Mouse (Mus musculus): Measurements from ENCODE around the gene Actn2. TPM values are rescaled to one million over a fixed set of nuclear protein-coding genes. Genes with fewer than 3 reads are reported as not detected.
A peak's percentile ranks its signal among the peaks of the same experiment; 100 is the strongest.

Gene Actn2
- total and polyA plus RNA-seq, 2 experiments from 2014 or later = 3.9 to 6.0 TPM

DNA sequence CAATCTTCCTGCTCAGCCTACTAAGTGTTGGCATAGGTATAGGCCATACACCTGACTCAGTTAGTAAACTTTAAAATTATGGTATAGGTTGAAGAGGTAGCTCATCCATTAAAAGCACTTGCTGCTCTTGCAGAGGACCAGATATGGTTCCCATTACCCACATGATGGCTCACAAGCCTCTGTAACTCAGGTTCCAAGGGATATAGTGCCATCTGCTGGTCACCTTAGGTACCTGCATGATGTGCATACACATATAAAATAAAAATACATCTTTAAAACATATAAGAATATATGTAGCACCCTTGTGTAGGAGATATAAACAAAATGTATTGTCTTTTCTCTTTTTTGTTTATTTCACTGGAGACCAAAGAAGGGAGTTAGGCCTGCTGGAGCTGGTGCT, 79.1 kb downstream of the Actn2 start:
- peak; percentile 32; the same call in 1 of the 2 replicates for TF ChIP-seq CTCF (IDR thresholded peaks at IDR 0.05; ENCODE audit: low read depth)
- H3K4me2 ChIP-seq (ENCODE audit: low read depth) = no peak overlapping the region
- no peak overlapping the region for H3K27ac ChIP-seq (ENCODE audit: low read depth, low read length)
- DNase-seq (no peak), ATAC-seq (no peak)
- H3K4me3 ChIP-seq (ENCODE audit: low read depth, low read length) = no peak overlapping the region
- no peaks in the 10 kb centered on the region for H3K27me3 ChIP-seq (ENCODE audit: insufficient read depth, low read length)
- no peaks in the 10 kb centered on the region for H3K9me3 ChIP-seq (ENCODE audit: low read length)
- H3K9ac ChIP-seq = no peak overlapping the region
- H3K4me1 ChIP-seq (ENCODE audit: insufficient read depth) = peaks cover 8% of the 10 kb centered on the region
- H3K36me3 ChIP-seq (ENCODE audit: insufficient read depth) = no peaks in the 10 kb centered on the region

DNA sequence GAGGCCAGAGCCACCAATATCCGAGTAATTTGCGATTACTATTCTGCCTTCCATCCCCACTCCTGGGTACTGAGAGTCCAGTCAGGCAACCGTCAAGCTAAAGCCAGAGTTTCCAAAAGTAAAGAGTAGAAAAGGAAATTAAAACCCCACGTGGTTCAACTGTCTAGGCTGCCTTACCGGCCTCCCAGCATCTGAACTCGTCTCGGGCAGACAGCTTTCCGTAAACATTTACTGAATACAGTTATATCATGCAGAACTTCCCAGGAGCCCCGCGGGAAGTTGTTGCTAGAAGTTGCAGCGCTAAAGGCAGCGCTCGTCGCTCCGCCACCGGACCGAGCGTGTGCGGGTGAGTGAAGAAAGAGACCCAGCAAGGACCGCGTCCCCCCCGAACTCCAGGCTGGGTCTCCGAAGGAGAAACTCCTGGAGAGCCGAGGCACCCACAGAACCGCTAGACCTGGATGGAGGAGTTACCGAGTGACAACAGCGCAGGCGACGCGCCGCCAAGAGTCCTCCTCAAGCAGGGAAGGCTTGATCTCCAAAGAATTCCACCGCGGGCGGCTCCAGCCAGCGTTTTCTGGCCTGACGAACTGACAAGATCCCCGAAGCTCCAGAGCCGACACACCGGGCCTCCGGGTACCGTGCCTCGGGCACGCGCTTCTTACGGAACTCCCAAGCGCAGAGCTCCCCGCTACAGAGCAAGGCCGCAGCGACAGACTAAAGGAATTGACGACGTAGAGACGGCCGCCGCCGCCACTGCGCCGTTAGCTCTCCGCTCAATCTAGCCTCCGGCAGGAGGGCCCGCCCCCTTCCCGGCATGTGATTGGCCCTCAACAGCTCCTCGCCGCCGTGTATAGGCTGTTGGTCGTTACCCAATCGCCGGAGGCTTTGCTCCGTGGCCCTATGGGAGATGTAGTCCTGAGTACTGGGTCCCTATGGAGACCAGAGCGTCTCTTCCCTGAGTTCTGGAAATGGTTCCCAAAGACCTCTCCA, 82.9 kb downstream of the Actn2 start, which contains the start of gene Mtr:
TSS of gene Mtr (minus strand) at position 723 of the 990 bp plus-strand sequence.
- Histone ChIP-seq H3K9me3 (ENCODE audit: low read length) (no peaks in the 10 kb centered on the region), H3K27me3 (ENCODE audit: insufficient read depth, low read length) (no peaks in the 10 kb centered on the region), H3K4me2 (ENCODE audit: low read depth) (peak within 1 kb of the TSS; percentile 68), H3K9ac (peak within 1 kb of the TSS; percentile 55), H3K4me1 (ENCODE audit: insufficient read depth) (peaks cover 13% of the 10 kb centered on the region), H3K36me3 (ENCODE audit: insufficient read depth) (no peaks in the 10 kb centered on the region), H3K4me3 (ENCODE audit: low read depth, low read length) (peak within 1 kb of the TSS; percentile 67), H3K27ac (ENCODE audit: low read depth, low read length) (peak within 1 kb of the TSS; percentile 87)
- under 1% methylated on average over 69 of the region's 69 CpGs for WGBS
- DNase-seq (peak; percentile 97), ATAC-seq (peak; percentile 100)
- TF ChIP-seq CTCF (IDR thresholded peaks at IDR 0.05; ENCODE audit: low read depth) = no peak

DNA sequence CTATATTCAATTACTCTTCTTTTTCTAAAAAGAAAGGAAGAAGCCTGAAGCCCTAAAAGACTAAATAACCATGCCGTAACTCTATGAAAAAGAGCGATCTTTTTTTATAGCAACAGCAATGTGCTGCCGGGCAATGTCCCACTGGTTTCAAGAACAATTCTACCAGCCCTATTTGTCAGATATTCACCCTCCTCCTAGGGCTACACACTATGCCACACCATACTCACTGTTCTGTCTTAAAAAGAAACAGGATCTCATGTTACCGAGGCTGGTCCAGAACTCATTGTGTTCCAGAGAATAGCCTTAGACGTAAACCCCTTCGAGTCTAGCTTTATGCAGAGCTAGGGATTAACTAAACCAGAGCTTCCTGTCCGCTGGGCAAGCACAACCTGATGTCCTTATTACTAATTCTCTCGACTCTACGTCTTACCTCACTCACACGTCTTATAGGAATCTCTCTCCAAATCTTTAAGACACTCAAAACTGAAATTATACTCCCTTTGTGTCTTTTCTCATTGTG, 83.6 kb downstream of the Actn2 start:
- WGBS = 3% methylated on average over 10 of the region's 10 CpGs
- Histone ChIP-seq H3K9ac (peak overlapping the region; percentile 55), H3K27ac (ENCODE audit: low read depth, low read length) (no peak overlapping the region), H3K4me2 (ENCODE audit: low read depth) (peak overlapping the region; percentile 68), H3K4me3 (ENCODE audit: low read depth, low read length) (peak overlapping the region; percentile 67), H3K36me3 (ENCODE audit: insufficient read depth) (no peaks in the 10 kb centered on the region), H3K9me3 (ENCODE audit: low read length) (no peaks in the 10 kb centered on the region), H3K27me3 (ENCODE audit: insufficient read depth, low read length) (no peaks in the 10 kb centered on the region), H3K4me1 (ENCODE audit: insufficient read depth) (peaks cover 13% of the 10 kb centered on the region)
- no peak for ATAC-seq
- DNase-seq = no peak
- no peak for TF ChIP-seq CTCF (IDR thresholded peaks at IDR 0.05; ENCODE audit: low read depth)

DNA sequence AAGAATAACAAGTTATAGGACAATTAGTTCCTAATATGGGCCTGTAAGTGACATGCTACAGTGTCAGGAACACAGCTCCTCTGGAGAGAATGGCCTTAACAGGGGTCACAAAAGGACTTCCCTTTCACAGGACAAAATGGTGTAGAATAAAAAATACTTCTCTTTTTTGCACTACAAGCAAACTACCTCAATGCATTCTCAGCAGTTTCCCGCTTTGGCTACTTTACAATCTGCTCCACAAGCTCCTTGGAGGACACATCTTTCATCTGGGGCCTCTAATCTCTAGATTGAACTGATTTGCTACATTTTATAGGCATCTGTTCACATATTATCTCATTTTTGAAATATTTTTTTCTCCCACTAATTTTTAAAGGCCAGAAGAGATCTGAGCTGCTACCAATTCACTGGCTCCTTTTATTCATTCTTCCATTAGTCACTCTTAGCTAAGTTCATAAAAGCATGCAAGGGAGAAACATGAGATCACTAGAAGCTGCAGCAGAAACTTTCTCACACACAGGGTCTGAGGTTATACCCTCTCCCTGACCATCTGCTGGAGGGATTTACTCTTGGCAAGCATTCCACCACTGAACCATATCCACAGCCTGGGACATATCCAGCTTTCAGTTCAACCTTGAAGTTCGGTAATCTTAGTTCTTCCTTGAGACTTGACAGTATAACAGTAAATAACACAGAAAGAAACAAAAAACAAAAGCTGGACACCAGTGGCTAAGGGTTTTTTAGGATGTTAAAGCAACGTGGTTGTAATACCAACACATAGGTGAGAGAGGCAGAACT, 84.5 kb downstream of the Actn2 start:
- Histone ChIP-seq H3K4me3 (ENCODE audit: low read depth, low read length) (peak overlapping the region; percentile 67; the same call in 1 of the 2 replicates), H3K27ac (ENCODE audit: low read depth, low read length) (no peak overlapping the region), H3K27me3 (ENCODE audit: insufficient read depth, low read length) (no peaks in the 10 kb centered on the region), H3K4me2 (ENCODE audit: low read depth) (peak overlapping the region; percentile 68; the same call in 1 of the 2 replicates), H3K4me1 (ENCODE audit: insufficient read depth) (peaks cover 13% of the 10 kb centered on the region), H3K9ac (0 out of 2 replicates have a peak overlapping the region, but pooled peaks have one; percentile 55), H3K36me3 (ENCODE audit: insufficient read depth) (no peaks in the 10 kb centered on the region), H3K9me3 (ENCODE audit: low read length) (no peaks in the 10 kb centered on the region)
- DNase-seq = no peak
- WGBS = 64% methylated on average over 3 of the region's 3 CpGs
- TF ChIP-seq CTCF (IDR thresholded peaks at IDR 0.05; ENCODE audit: low read depth) = no peak
- ATAC-seq = no peak

DNA sequence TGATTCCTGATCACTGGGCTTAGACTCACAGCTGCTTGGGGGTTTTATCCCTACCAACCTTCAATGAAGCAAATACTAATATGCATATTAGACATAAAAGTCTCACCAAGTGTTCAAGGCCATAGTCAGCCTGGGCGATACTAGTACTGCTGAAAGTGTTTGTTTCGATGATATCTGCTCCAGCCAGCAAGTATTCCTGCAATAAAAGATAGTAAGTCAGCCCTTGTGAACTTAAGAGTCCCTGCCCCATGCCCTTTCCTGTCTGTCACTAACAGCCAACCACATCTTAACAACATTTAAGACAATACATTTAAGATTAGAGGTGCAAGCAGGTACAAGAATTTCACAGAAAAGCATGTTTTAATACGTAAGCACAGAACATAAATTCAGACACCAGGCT, 90.1 kb downstream of the Actn2 start:
- Histone ChIP-seq H3K36me3 (ENCODE audit: insufficient read depth) (peaks cover 32% of the 10 kb centered on the region), H3K9me3 (ENCODE audit: low read length) (no peaks in the 10 kb centered on the region), H3K4me2 (ENCODE audit: low read depth) (no peak overlapping the region), H3K4me3 (ENCODE audit: low read depth, low read length) (no peak overlapping the region), H3K27me3 (ENCODE audit: insufficient read depth, low read length) (no peaks in the 10 kb centered on the region), H3K4me1 (ENCODE audit: insufficient read depth) (no peaks in the 10 kb centered on the region), H3K9ac (no peak overlapping the region), H3K27ac (ENCODE audit: low read depth, low read length) (no peak overlapping the region)
- no peak for ATAC-seq
- WGBS = 96% methylated on average over 3 of the region's 3 CpGs
- no peak for DNase-seq
- TF ChIP-seq CTCF (IDR thresholded peaks at IDR 0.05; ENCODE audit: low read depth) = no peak

DNA sequence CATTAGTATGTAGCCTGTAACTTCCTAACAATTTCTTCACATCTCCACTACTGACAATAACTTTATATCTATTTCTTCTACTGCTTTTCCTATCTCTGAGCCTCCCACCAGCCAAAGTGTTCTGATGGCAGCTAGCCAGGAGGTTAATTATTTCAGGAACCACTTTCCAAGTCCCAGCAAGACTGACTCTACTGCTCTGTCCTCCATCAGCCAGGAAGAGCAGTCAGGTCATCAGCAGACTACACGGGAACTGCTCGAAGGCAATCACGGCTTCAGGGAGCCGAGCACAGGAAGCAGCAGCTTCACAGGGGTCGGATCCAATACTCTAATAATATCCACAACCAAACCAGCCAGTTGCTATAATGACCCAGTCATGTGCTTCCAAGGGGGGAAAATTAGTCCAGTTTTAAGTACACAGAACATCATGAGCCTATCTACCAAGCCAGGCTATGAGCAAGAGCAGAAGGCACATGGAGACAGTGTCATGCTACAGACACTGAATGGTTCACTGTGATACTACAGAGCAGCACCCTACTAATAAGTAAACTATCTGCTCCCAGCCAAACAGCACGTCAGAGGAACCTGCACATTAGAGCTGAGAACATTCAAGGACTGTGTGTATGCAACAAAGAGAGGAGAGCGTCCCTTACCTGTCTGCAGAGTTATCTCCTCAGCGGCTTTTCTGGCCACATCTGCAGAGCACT, 91.2 kb downstream of the Actn2 start:
- no peaks in the 10 kb centered on the region for H3K27me3 ChIP-seq (ENCODE audit: insufficient read depth, low read length)
- no peaks in the 10 kb centered on the region for H3K4me1 ChIP-seq (ENCODE audit: insufficient read depth)
- no peak overlapping the region for H3K4me3 ChIP-seq (ENCODE audit: low read depth, low read length)
- 89% methylated on average over 8 of the region's 8 CpGs for WGBS
- H3K9ac ChIP-seq = no peak overlapping the region
- DNase-seq (no peak), ATAC-seq (no peak)
- no peak overlapping the region for H3K4me2 ChIP-seq (ENCODE audit: low read depth)
- no peaks in the 10 kb centered on the region for H3K9me3 ChIP-seq (ENCODE audit: low read length)
- H3K36me3 ChIP-seq (ENCODE audit: insufficient read depth) = peaks cover 35% of the 10 kb centered on the region
- no peak overlapping the region for H3K27ac ChIP-seq (ENCODE audit: low read depth, low read length)
- no peak for TF ChIP-seq CTCF (IDR thresholded peaks at IDR 0.05; ENCODE audit: low read depth)
